Mouse (Mus musculus) lung, adult 2 months (tissue): ENCODE data around the gene Plxna2.

Experiments used
- CTCF ChIP-seq: fragments of 200-500 bp; IDR thresholded peaks from 2 replicates; pipeline ENCODE4 v1.5.1; 2011; ENCODE audit warnings: mild to moderate bottlenecking, low read length, control low read depth; ENCODE audit not compliant: insufficient read depth
- POLR2A ChIP-seq: fragments of 200-500 bp; IDR thresholded peaks from 2 replicates; pipeline ENCODE4 v1.6.1; 2011; ENCODE audit warnings: low read depth, mild to moderate bottlenecking, control low read depth, low read length, borderline replicate concordance; ENCODE audit errors: extremely low read depth

DNA sequence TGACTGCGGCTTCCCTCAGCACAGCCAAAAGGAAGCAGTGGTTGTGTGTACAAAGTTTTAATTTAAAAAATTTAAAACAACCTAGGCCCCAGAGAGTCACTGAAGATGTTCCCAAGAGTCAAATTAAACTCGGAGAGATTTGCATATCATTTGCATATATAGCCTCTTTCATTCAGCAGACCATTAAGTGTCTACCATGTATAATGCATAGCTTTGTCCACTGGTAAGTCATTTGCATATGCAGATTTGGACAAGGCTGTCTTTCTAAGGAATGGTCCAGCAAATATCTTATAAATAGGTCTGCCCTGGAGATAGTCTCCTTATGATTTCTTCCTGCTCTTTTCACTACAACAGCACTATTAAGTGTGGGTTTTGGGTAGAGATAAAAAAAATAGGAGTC lies 103.2 kb downstream of the Plxna2 start:
- no peak for TF ChIP-seq POLR2A
- no peak for TF ChIP-seq CTCF
